ENCODE assay signal across 10 mouse cellular contexts in the genomic region with DNA sequence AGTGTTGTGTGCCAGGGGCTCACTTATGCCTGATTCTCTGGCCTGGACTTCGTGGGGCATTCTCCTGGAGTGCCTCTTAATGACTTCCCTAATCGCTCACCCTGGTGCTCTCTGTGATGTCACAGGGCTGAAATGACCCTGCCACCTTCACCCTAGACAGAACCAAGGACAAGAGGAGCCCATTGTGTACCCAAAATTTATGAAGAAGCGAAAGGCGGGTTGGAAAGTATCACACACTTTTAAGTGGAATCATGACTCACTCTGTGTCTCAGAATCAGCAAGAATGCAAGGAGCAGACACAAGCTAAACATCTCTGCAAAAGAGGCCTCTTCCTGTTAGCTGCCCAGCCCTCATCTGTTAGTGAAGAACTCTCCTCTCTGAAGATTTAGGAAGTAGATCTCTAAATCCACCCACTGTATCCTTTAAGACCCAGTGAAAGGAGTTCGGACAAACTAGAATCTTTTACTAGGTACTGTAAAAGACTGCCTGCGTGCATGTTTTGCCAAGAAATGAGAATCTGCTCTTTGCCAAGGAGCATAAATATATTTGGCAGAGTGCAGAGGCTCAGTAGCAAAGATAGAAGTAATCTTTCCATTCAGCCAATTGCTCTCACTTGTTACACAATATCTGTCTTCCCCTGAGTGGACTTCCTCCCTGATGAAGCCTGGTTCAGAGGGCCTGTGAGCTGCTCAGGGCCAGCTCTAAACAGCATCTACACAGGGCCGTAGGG.
DNase-seq lines count a peak whose midpoint lies in the region; ATAC-seq and TF ChIP-seq lines count a peak whose summit lies in the region.
"Had no signal": no experiment of that assay in that cellular context is flagged by ENCODE, and none has a peak within 500 bp of the region (broad histone marks: within the 10 kb centered on the region; RNA-seq: fewer than 3 reads in every experiment).

No protein-coding gene starts in this region.

- 83% methylated on average over 7 of the region's 7 CpGs for WGBS in hindbrain, embryonic 11.5 days
- WGBS in forebrain, embryonic 14.5 days: 78% methylated on average over 7 of the region's 7 CpGs

- H3K4me2 ChIP-seq in hindbrain, embryonic 11.5 days (replicated peaks; ENCODE audit: low read depth, low read length): no peak overlapping the region
- H3K4me2 ChIP-seq in forebrain, embryonic 14.5 days (ENCODE audit: low read length): no peak overlapping the region
- H3K4me2 ChIP-seq: embryonic facial prominence, embryonic 15.5 days had no signal

- intact Hi-C loops in left cerebral cortex, adult 2 months (cut with DNase I): no loop called here

- DNase-seq in CD4-positive helper T cell, adult 2 months (ENCODE audit: low read depth, low spot score): peak; percentile 44
- DNase-seq in NIH3T3 (ENCODE audit: low read depth): peak; percentile 51
- peak; percentile 38 to 58 for DNase-seq in heart, adult 9 months (ENCODE audit: low spot score in 2 of 2)
- DNase-seq in left cerebral cortex, adult 2 months (ENCODE audit: extremely low spot score in 1 of 2, low spot score in 2 of 2): peak; percentile 8 to 17
- DNase-seq in hindbrain, embryonic 11.5 days (ENCODE audit: low spot score): no peak
- no peak for DNase-seq in cerebellum, postnatal 10 days
- no peak for DNase-seq in forebrain, embryonic 14.5 days (ENCODE audit: low spot score)

- no peak overlapping the region for H3K9ac ChIP-seq in hindbrain, embryonic 11.5 days (ENCODE audit: low read depth, low read length)
- H3K9ac ChIP-seq in forebrain, embryonic 14.5 days (ENCODE audit: low read length): no peak overlapping the region
- H3K9ac ChIP-seq: embryonic facial prominence, embryonic 15.5 days had no signal

- no peaks in the 10 kb centered on the region for H3K4me1 ChIP-seq in hindbrain, embryonic 11.5 days (replicated peaks; ENCODE audit: control insufficient read depth, insufficient read depth, low read length)
- no peaks in the 10 kb centered on the region for H3K4me1 ChIP-seq in forebrain, embryonic 14.5 days (ENCODE audit: control insufficient read depth, insufficient read depth, low read length)
- H3K4me1 ChIP-seq: embryonic facial prominence, embryonic 15.5 days had no signal

- peak overlapping the region; percentile 66 for H3K27ac ChIP-seq in left cerebral cortex, adult 2 months
- no peak overlapping the region for H3K27ac ChIP-seq in hindbrain, embryonic 11.5 days (ENCODE audit: low read depth, low read length)
- no peak overlapping the region for H3K27ac ChIP-seq in forebrain, embryonic 14.5 days (ENCODE audit: low read depth, low read length)
- H3K27ac ChIP-seq: embryonic facial prominence, embryonic 15.5 days had no signal

- H3K27me3 ChIP-seq in hindbrain, embryonic 11.5 days (ENCODE audit: control insufficient read depth, insufficient read depth, low read length): no peaks in the 10 kb centered on the region
- no peaks in the 10 kb centered on the region for H3K27me3 ChIP-seq in forebrain, embryonic 14.5 days (replicated peaks; ENCODE audit: control insufficient read depth, insufficient read depth, low read length)
- H3K27me3 ChIP-seq: embryonic facial prominence, embryonic 15.5 days; megakaryocyte, embryonic 14.5 days had no signal

- peak; percentile 93 for ATAC-seq in megakaryocyte progenitor cell, adult 5-6 weeks (replicated peaks; ENCODE audit: poor library complexity)
- no peak for ATAC-seq in hindbrain, embryonic 11.5 days (ENCODE audit: low FRiP score)
- ATAC-seq in forebrain, embryonic 14.5 days: no peak

- no peak overlapping the region for H3K4me3 ChIP-seq in left cerebral cortex, adult 2 months
- H3K4me3 ChIP-seq in hindbrain, embryonic 11.5 days (ENCODE audit: low read depth, low read length): no peak overlapping the region
- no peak overlapping the region for H3K4me3 ChIP-seq in forebrain, embryonic 14.5 days (ENCODE audit: low read depth, low read length)
- H3K4me3 ChIP-seq: embryonic facial prominence, embryonic 15.5 days; megakaryocyte, embryonic 14.5 days had no signal

- no peaks in the 10 kb centered on the region for H3K9me3 ChIP-seq in hindbrain, embryonic 11.5 days (ENCODE audit: control insufficient read depth, low read length)
- H3K9me3 ChIP-seq in forebrain, embryonic 14.5 days (replicated peaks; ENCODE audit: control insufficient read depth, low read length): no peaks in the 10 kb centered on the region
- H3K9me3 ChIP-seq: embryonic facial prominence, embryonic 15.5 days; megakaryocyte, embryonic 14.5 days had no signal

- TF ChIP-seq CTCF in left cerebral cortex, adult 2 months (IDR thresholded peaks at IDR 0.05): no peak

- H3K36me3 ChIP-seq in hindbrain, embryonic 11.5 days (ENCODE audit: control insufficient read depth, insufficient read depth, low read length): no peaks in the 10 kb centered on the region
- H3K36me3 ChIP-seq in forebrain, embryonic 14.5 days (ENCODE audit: control insufficient read depth, insufficient read depth, low read length): no peaks in the 10 kb centered on the region
- H3K36me3 ChIP-seq: embryonic facial prominence, embryonic 15.5 days had no signal

Comparison
In these comparisons a context has a peak if more than half of its experiments do, and no peak if none do; other contexts are left out.
1. DNase-seq: peak in CD4-positive helper T cell, adult 2 months (single experiment), NIH3T3 (single experiment), heart, adult 9 months (2 of 2) and left cerebral cortex, adult 2 months (2 of 2); none in hindbrain, embryonic 11.5 days (single experiment), cerebellum, postnatal 10 days (0 of 2) and forebrain, embryonic 14.5 days (single experiment).